Mouse (Mus musculus): ENCODE results near the gene Bace1. TPM values are rescaled to one million over a fixed set of nuclear protein-coding genes. Genes with fewer than 3 reads are reported as not detected.

Gene Bace1
- 1 to 10 TPM in 24 of 26 experiments, under 1 TPM in 2; 0.65 to 8.4 (median 3.0) TPM for total RNA-seq (2018; cell fraction: chromatin; rRNA removed)
- total RNA-seq (2018; cell fraction: cytosol; rRNA removed), result 1 to 10 TPM; 1.5 to 8.0 (median 3.6) TPM
- 10 to 100 TPM in 3 of 26 experiments, 1 to 10 TPM in 23; 1.7 to 11.9 (median 4.7) TPM for total RNA-seq (2018; cell fraction: nucleus; rRNA removed)
- polyA plus RNA-seq (2018), result 2.6 to 4.8 TPM (median 4.1 TPM) in 3 replicates

- Histone ChIP-seq H3K27ac (no peak within 1 kb of the TSS), H3K4me3 (ENCODE audit: inconsistent target) (peak within 1 kb of the TSS; percentile 17; the same call in 1 of the 2 replicates)
- WGBS (ENCODE audit: missing documents), result 2% methylated on average over 36 of the region's 40 CpGs
These were observed at the start of gene Bace1 for GRCm38 (mm10) chr9:45838434-45839138. TSS of gene Bace1 (plus strand) at chr9:45838580.

GRCm38 (mm10) chr9:45791456-45792142, 46.8 kb upstream of the Bace1 start:
- Histone ChIP-seq H3K27ac (no peak overlapping the region), H3K36me3 (ENCODE audit: inconsistent target) (no peaks in the 10 kb centered on the region; the same call in 1 of the 2 replicates), H3K4me3 (ENCODE audit: inconsistent target) (no peak overlapping the region), H3K79me2 (ENCODE audit: inconsistent target) (no peaks in the 10 kb centered on the region)
- WGBS (ENCODE audit: missing documents), result 94% methylated on average over 8 of the region's 8 CpGs

More at GRCm38 (mm10) chr9:45838434-45839138, at the start of gene Bace1:
- Histone ChIP-seq H3K36me3 (ENCODE audit: inconsistent target) (no peaks in the 10 kb centered on the region), H3K79me2 (ENCODE audit: inconsistent target) (no peaks in the 10 kb centered on the region)

GRCm38 (mm10) chr9:45792235-45792634, 46.1 kb upstream of the Bace1 start:
- Histone ChIP-seq H3K27ac (no peak overlapping the region), H3K79me2 (ENCODE audit: inconsistent target) (no peaks in the 10 kb centered on the region), H3K36me3 (ENCODE audit: inconsistent target) (no peaks in the 10 kb centered on the region; the same call in 1 of the 2 replicates), H3K4me3 (ENCODE audit: inconsistent target) (no peak overlapping the region)
- 100% methylated on average over 1 of the region's 1 CpGs for WGBS (ENCODE audit: missing documents)

GRCm38 (mm10) chr9:45793697-45794096, 44.7 kb upstream of the Bace1 start:
- 94% methylated on average over 6 of the region's 6 CpGs for WGBS (ENCODE audit: missing documents)
- Histone ChIP-seq H3K36me3 (ENCODE audit: inconsistent target) (no peaks in the 10 kb centered on the region; the same call in 1 of the 2 replicates), H3K79me2 (ENCODE audit: inconsistent target) (no peaks in the 10 kb centered on the region), H3K27ac (no peak overlapping the region), H3K4me3 (ENCODE audit: inconsistent target) (no peak overlapping the region)

- Histone ChIP-seq H3K36me3 (ENCODE audit: inconsistent target) (no peaks in the 10 kb centered on the region; the same call in 1 of the 2 replicates), H3K27ac (no peak overlapping the region), H3K4me3 (ENCODE audit: inconsistent target) (no peak overlapping the region), H3K79me2 (ENCODE audit: inconsistent target) (no peaks in the 10 kb centered on the region)
- 49% methylated on average over 5 of the region's 5 CpGs for WGBS (ENCODE audit: missing documents)
These were observed 42.7 kb upstream of the Bace1 start for GRCm38 (mm10) chr9:45795722-45796121.

DNA sequence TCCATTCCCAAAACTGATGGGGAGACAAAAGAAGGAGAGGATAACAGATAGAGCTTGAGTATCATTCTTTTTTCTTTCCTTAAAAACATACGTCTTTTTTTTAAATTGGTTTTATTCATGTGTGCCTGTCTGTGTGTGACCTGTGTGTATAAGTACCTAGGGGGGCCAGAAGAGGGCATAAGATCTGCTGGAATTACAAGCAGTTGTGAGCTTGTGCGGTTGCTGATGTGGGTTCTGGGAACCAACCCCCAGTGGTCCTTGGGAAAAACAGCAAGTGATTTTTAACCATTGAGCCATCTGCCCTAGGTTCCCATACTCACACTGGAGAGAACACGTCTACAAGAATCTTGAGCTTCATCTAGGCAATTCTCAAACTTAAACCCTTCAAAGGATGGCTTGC, 41.1 kb upstream of the Bace1 start:
- H3K27ac ChIP-seq, result no peak overlapping the region
- WGBS (ENCODE audit: missing documents), result 79% methylated on average over 2 of the region's 3 CpGs
- no peaks in the 10 kb centered on the region; the same call in 1 of the 2 replicates for H3K36me3 ChIP-seq (ENCODE audit: inconsistent target)
- no peaks in the 10 kb centered on the region for H3K79me2 ChIP-seq (ENCODE audit: inconsistent target)
- H3K4me3 ChIP-seq (ENCODE audit: inconsistent target), result no peak overlapping the region

DNA sequence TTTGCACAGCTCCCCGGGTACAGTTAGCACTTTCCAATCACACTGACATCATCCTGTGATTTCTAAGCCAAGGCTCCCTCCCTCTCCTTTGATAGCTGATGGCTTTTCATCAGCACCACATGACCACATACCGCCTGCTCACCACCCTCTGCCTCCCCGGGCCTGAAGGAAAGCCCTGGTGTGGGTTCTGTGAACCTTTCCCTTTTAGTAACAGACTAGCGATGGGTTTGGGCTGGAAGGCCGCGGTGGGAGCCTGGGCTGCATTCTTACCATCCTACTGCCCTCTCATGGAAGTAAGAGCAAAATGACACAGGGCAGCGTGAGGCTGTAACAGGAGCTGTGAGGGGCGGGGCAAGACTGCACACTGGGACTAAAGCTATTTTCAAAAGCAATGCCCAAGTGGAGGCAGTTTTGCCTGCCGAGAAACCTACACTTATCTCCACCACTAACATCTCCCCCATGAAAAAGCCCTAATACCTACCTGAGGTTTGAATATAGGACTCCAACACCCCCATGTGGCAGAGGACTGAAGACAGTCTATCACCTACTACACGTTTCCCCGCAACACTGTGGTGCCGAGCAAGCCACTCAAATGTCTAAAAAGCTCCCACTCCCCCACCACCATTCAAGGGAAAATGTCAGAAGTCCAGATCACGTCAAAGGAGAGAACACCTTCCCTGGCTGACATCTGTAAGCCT, 39.8 kb upstream of the Bace1 start:
- H3K79me2 ChIP-seq (ENCODE audit: inconsistent target), result no peaks in the 10 kb centered on the region
- 70% methylated on average over 13 of the region's 13 CpGs for WGBS (ENCODE audit: missing documents)
- H3K4me3 ChIP-seq (ENCODE audit: inconsistent target), result no peak overlapping the region
- H3K36me3 ChIP-seq (ENCODE audit: inconsistent target), result no peaks in the 10 kb centered on the region; the same call in 1 of the 2 replicates
- H3K27ac ChIP-seq, result no peak overlapping the region

GRCm38 (mm10) chr9:45799402-45799801, 39.0 kb upstream of the Bace1 start:
- no peaks in the 10 kb centered on the region for H3K79me2 ChIP-seq (ENCODE audit: inconsistent target)
- H3K4me3 ChIP-seq (ENCODE audit: inconsistent target), result no peak overlapping the region
- no peaks in the 10 kb centered on the region; the same call in 1 of the 2 replicates for H3K36me3 ChIP-seq (ENCODE audit: inconsistent target)
- WGBS (ENCODE audit: missing documents), result 96% methylated on average over 8 of the region's 8 CpGs
- H3K27ac ChIP-seq, result no peak overlapping the region

DNA sequence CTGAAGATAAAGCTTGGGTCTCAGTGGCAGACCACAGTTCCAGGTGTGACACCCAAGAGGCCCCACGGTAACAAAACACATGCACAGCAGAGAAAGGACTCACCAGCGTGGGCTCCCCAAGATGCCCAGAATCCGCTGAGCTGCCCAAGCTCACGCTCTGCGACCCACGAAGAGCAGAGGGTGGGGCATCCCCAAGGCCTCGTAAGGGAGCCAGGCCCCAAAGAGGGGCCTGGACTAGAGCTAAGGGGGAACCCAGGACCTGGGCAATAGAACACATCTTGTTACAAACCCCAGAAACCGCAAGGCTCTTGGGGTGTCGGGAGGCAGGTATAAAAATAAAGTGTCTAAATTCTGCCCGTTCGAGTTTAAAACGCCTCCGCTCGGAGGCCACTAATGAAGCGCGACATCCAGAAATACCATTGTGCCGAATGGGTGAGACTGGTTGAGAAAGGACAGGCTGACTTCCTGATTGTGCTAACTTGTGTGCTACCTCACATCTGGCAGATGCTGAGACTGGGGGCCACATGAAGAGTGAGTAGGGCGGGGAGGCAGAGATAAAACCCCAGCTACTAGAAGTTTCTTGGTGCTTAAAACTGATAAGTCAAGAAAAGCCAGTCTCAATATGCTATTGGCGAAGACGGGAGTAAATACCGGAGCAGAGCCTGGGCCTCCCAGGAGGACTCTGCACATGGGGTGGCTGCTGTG, 35.2 kb upstream of the Bace1 start:
- Histone ChIP-seq H3K27ac (no peak overlapping the region), H3K4me3 (ENCODE audit: inconsistent target) (no peak overlapping the region), H3K79me2 (ENCODE audit: inconsistent target) (no peaks in the 10 kb centered on the region), H3K36me3 (ENCODE audit: inconsistent target) (no peaks in the 10 kb centered on the region; the same call in 1 of the 2 replicates)
- 96% methylated on average over 21 of the region's 21 CpGs for WGBS (ENCODE audit: missing documents)

DNA sequence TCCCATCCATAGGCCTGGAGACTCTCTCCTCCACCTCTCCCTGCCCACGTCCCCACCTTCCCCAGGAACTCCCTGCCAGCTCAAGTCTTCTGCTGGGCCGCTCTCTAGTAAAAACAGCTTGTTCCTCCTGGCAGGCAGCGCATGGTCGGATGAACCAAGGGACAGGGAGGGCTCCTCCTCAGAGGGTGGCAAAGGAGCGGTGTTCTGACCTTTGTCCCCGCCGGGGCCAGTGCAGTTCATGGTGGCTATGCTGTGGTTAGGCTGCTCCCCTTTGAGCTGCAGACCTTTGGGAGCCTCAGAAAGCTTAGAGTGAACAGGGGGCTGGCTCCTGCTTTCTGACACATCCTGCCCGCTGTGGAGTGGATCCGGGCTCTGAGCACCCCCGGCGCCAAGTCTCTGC, 31.5 kb upstream of the Bace1 start:
- Histone ChIP-seq H3K36me3 (ENCODE audit: inconsistent target) (no peaks in the 10 kb centered on the region; the same call in 1 of the 2 replicates), H3K27ac (no peak overlapping the region), H3K79me2 (ENCODE audit: inconsistent target) (no peaks in the 10 kb centered on the region), H3K4me3 (ENCODE audit: inconsistent target) (no peak overlapping the region)
- 99% methylated on average over 11 of the region's 11 CpGs for WGBS (ENCODE audit: missing documents)

- Histone ChIP-seq H3K4me3 (ENCODE audit: inconsistent target) (no peak overlapping the region), H3K27ac (no peak overlapping the region), H3K36me3 (ENCODE audit: inconsistent target) (no peaks in the 10 kb centered on the region; the same call in 1 of the 2 replicates), H3K79me2 (ENCODE audit: inconsistent target) (no peaks in the 10 kb centered on the region)
- WGBS (ENCODE audit: missing documents), result 86% methylated on average over 11 of the region's 11 CpGs
These were observed 31.0 kb upstream of the Bace1 start for GRCm38 (mm10) chr9:45807337-45807736.

DNA sequence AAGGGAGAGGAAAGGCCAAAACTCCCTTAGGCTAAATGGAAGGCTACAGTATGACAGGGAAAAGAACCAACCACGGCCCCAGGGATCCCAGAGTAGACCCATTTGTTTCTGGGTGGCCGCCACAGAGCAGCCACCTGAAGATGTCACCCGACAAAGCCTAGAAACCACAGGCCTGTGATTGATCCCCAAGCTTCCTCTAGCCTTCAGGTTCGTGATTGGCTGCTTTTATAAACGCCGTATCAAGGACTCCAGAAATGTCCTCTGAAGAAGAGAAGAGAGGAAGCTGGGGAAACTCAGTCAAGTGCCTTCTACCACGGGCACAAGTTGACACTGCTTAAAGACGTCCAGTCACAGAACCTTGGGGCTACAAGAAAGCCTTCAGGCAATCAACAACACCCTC, 30.6 kb upstream of the Bace1 start:
- no peak overlapping the region for H3K27ac ChIP-seq
- no peaks in the 10 kb centered on the region for H3K79me2 ChIP-seq (ENCODE audit: inconsistent target)
- 80% methylated on average over 8 of the region's 8 CpGs for WGBS (ENCODE audit: missing documents)
- no peak overlapping the region for H3K4me3 ChIP-seq (ENCODE audit: inconsistent target)
- no peaks in the 10 kb centered on the region; the same call in 1 of the 2 replicates for H3K36me3 ChIP-seq (ENCODE audit: inconsistent target)

GRCm38 (mm10) chr9:45811946-45812345, 26.4 kb upstream of the Bace1 start:
- no peak overlapping the region for H3K4me3 ChIP-seq (ENCODE audit: inconsistent target)
- no peaks in the 10 kb centered on the region for H3K79me2 ChIP-seq (ENCODE audit: inconsistent target)
- no peak overlapping the region for H3K27ac ChIP-seq
- 0 out of 2 replicates have a peak, but pooled peaks cover 3% of the 10 kb centered on the region for H3K36me3 ChIP-seq (ENCODE audit: inconsistent target)
- 96% methylated on average over 5 of the region's 5 CpGs for WGBS (ENCODE audit: missing documents)

- Histone ChIP-seq H3K79me2 (ENCODE audit: inconsistent target) (no peaks in the 10 kb centered on the region), H3K27ac (no peak overlapping the region), H3K36me3 (ENCODE audit: inconsistent target) (0 out of 2 replicates have a peak, but pooled peaks cover 3% of the 10 kb centered on the region), H3K4me3 (ENCODE audit: inconsistent target) (no peak overlapping the region)
- WGBS (ENCODE audit: missing documents), result 93% methylated on average over 9 of the region's 9 CpGs
These were observed 23.3 kb upstream of the Bace1 start for GRCm38 (mm10) chr9:45815113-45815512.

Measured in macrophage (primary cell).